Mouse (Mus musculus): ENCODE results near the gene Rab3a. TPM values are rescaled to one million over a fixed set of nuclear protein-coding genes. Genes with fewer than 3 reads are reported as not detected.

Rab3a gene
- polyA plus RNA-seq, 1 experiment from 2014 or later: 22.0 TPM

DNA sequence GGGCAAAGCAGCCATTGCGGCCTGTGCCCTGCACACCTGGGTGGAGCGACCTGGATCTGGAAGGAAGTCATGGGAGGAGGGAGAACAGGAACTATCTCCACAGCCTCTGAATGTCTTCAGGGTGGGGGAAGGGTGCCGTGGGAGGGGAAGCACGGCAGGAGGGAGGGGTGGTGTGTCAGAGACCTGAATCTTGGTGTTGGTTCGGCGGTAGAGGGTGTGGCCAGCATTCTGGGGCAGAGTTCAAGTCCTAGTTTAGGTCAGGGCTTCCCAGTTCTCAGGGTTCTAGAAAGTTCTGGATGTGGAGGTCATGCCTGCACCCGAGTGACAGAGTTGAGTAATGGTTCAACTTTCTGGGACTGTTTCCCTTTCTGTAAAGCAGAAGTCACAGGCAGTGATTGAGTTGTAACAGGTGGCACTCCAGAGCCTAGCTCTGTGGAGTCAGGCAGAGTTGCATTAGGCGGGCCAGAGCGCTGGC lies 34.6 kb upstream of the Rab3a start:
- no peak overlapping the region for H3K9ac ChIP-seq (replicated peaks; ENCODE audit: low read length)
- no peak for ATAC-seq (ENCODE audit: low FRiP score, low TSS enrichment)
- H3K36me3 ChIP-seq (ENCODE audit: insufficient read depth, low read length): no peaks in the 10 kb centered on the region
- no peak overlapping the region for H3K4me2 ChIP-seq (replicated peaks; ENCODE audit: low read depth, low read length)
- no peaks in the 10 kb centered on the region for H3K27me3 ChIP-seq (ENCODE audit: insufficient read depth, low read length)
- no peaks in the 10 kb centered on the region for H3K9me3 ChIP-seq (ENCODE audit: low read length)
- 56% methylated on average over 9 of the region's 9 CpGs for WGBS
- no peak overlapping the region for H3K27ac ChIP-seq (ENCODE audit: low read length)
- no peak overlapping the region for H3K4me3 ChIP-seq (ENCODE audit: low read length)
- peaks cover 14% of the 10 kb centered on the region for H3K4me1 ChIP-seq (ENCODE audit: insufficient read depth, low read length)

DNA sequence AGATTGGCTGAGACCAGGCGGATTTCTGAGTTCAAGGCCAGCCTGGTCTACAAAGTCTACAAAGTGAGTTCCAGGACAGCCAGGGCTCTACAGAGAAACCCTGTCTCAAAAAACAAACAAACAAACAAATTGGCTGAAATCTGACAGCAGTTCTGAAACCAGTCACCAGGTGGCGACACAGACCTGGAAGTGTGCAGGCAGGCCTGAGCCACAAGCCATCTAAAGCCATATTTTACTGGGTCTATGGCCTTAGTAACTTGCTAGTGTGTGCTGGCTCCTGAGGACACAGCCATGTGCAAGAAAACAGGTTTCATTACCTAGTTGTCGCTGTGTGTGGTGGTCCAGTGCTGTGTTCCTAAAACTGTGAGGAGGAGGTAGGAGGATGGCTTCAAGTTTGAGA lies 33.7 kb upstream of the Rab3a start:
- ATAC-seq (ENCODE audit: low FRiP score, low TSS enrichment): 0 out of 2 replicates have a peak, but pooled peaks have one; percentile 17
- Histone ChIP-seq H3K27ac (ENCODE audit: low read length) (no peak overlapping the region), H3K9ac (replicated peaks; ENCODE audit: low read length) (no peak overlapping the region), H3K4me1 (ENCODE audit: insufficient read depth, low read length) (peaks cover 18% of the 10 kb centered on the region), H3K4me3 (ENCODE audit: low read length) (no peak overlapping the region), H3K36me3 (ENCODE audit: insufficient read depth, low read length) (no peaks in the 10 kb centered on the region), H3K4me2 (replicated peaks; ENCODE audit: low read depth, low read length) (no peak overlapping the region), H3K9me3 (ENCODE audit: low read length) (no peaks in the 10 kb centered on the region), H3K27me3 (ENCODE audit: insufficient read depth, low read length) (no peaks in the 10 kb centered on the region)
- 5% methylated on average over 3 of the region's 3 CpGs for WGBS

DNA sequence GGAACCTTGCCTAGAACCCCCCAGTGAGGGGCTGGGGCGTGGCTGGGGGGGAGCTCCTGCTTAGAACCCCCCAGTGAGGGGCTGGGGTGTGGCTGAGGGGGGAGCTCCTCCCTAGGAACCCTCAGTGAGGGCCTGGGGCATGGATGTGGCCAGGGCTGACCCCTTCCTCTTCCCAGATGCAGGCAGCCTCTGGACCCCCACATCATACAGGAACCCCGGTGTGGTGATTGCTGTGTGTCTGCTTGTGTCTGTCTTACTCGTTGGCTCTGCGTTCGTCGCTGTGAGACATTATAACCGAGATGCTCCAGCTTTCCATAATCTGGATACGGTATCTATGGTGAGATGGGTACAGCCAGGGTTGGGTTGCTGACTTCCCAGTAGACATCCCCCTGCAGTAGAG lies 32.9 kb upstream of the Rab3a start:
- no peak overlapping the region for H3K4me3 ChIP-seq (ENCODE audit: low read length)
- H3K27me3 ChIP-seq (ENCODE audit: insufficient read depth, low read length): no peaks in the 10 kb centered on the region
- H3K27ac ChIP-seq (ENCODE audit: low read length): no peak overlapping the region
- H3K4me2 ChIP-seq (replicated peaks; ENCODE audit: low read depth, low read length): no peak overlapping the region
- WGBS: 85% methylated on average over 8 of the region's 8 CpGs
- H3K4me1 ChIP-seq (ENCODE audit: insufficient read depth, low read length): peaks cover 18% of the 10 kb centered on the region
- no peaks in the 10 kb centered on the region for H3K9me3 ChIP-seq (ENCODE audit: low read length)
- no peak for ATAC-seq (ENCODE audit: low FRiP score, low TSS enrichment)
- 0 out of 2 replicates have a peak overlapping the region, but pooled peaks have one; percentile 26 for H3K9ac ChIP-seq (replicated peaks; ENCODE audit: low read length)
- H3K36me3 ChIP-seq (ENCODE audit: insufficient read depth, low read length): no peaks in the 10 kb centered on the region

DNA sequence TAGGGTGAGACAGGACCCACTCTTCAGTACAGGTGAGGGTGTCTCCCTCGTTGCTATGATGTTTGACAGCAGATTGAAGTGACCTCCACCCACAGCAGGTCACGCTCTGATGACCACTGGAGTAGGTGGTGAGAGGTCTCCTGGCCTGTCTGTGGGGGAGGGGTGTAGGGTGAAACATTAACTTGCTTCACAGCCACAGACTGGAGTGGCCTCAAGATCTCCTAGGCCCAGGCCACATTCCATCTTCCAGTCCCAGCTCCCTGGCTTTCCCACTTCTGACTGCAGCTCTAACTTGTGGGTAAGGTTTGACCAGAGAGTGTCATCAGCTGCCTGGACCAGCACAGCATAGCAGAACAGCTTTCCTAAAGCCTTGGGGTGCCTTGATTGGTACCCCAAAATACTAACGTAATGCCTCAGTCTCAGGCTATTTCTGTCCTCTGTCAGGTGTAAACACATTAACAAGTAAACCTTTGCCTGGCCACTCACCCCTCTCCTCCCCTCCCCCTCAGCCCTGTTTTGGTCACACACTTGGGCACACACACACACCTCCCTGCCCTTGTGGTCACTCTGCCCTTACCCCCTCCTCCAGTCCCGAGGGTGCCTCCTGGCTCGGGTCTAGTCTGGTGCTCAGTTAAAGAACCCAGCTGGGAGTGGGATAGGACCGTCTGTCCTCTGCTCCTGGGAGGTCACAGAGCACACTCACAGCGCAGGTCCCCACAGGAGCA lies 30.8 kb upstream of the Rab3a start, which contains the start of gene Pde4c:
Pde4c (plus strand) TSS at position 235 of the 725 bp plus-strand sequence.
- Histone ChIP-seq H3K27ac (ENCODE audit: low read length) (peak within 1 kb of the TSS; percentile 94), H3K36me3 (ENCODE audit: insufficient read depth, low read length) (no peaks in the 10 kb centered on the region), H3K9ac (replicated peaks; ENCODE audit: low read length) (peak within 1 kb of the TSS; percentile 55), H3K4me1 (ENCODE audit: insufficient read depth, low read length) (peaks cover 18% of the 10 kb centered on the region), H3K4me3 (ENCODE audit: low read length) (peak within 1 kb of the TSS; percentile 19), H3K27me3 (ENCODE audit: insufficient read depth, low read length) (peaks cover 4% of the 10 kb centered on the region; the same call in 1 of the 2 replicates), H3K4me2 (replicated peaks; ENCODE audit: low read depth, low read length) (peak within 1 kb of the TSS; percentile 37), H3K9me3 (ENCODE audit: low read length) (no peaks in the 10 kb centered on the region)
- ATAC-seq (ENCODE audit: low FRiP score, low TSS enrichment): peak; percentile 91
- WGBS: 32% methylated on average over 7 of the region's 7 CpGs

DNA sequence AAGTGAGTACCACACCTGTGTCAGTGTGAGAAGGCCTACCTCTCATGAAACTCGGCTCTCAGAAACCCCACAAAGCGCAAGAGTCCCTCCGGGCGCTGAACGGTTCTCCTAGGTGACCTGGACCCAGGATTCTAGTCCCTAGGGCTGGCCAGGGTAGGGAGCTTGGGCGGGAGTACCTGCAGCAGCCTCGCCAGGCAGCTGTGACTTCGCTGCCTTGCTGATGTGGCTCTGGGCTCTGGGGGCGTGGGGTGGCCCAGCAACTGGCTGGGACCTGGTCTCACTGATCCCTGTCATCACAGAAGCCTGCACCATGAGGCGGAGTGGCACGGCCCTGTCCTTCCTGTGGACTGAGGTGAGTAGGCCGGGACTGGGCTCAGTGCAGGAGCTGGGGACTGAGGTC lies 30.3 kb upstream of the Rab3a start:
- peak overlapping the region; percentile 19 for H3K4me3 ChIP-seq (ENCODE audit: low read length)
- peaks cover 5% of the 10 kb centered on the region; the same call in 1 of the 2 replicates for H3K27me3 ChIP-seq (ENCODE audit: insufficient read depth, low read length)
- peak overlapping the region; percentile 55 for H3K9ac ChIP-seq (replicated peaks; ENCODE audit: low read length)
- peaks cover 18% of the 10 kb centered on the region for H3K4me1 ChIP-seq (ENCODE audit: insufficient read depth, low read length)
- H3K9me3 ChIP-seq (ENCODE audit: low read length): no peaks in the 10 kb centered on the region
- H3K27ac ChIP-seq (ENCODE audit: low read length): peak overlapping the region; percentile 94
- no peaks in the 10 kb centered on the region for H3K36me3 ChIP-seq (ENCODE audit: insufficient read depth, low read length)
- peak; percentile 13; the same call in 1 of the 2 replicates for ATAC-seq (ENCODE audit: low FRiP score, low TSS enrichment)
- WGBS: 62% methylated on average over 12 of the region's 12 CpGs
- peak overlapping the region; percentile 35 for H3K4me2 ChIP-seq (replicated peaks; ENCODE audit: low read depth, low read length)

DNA sequence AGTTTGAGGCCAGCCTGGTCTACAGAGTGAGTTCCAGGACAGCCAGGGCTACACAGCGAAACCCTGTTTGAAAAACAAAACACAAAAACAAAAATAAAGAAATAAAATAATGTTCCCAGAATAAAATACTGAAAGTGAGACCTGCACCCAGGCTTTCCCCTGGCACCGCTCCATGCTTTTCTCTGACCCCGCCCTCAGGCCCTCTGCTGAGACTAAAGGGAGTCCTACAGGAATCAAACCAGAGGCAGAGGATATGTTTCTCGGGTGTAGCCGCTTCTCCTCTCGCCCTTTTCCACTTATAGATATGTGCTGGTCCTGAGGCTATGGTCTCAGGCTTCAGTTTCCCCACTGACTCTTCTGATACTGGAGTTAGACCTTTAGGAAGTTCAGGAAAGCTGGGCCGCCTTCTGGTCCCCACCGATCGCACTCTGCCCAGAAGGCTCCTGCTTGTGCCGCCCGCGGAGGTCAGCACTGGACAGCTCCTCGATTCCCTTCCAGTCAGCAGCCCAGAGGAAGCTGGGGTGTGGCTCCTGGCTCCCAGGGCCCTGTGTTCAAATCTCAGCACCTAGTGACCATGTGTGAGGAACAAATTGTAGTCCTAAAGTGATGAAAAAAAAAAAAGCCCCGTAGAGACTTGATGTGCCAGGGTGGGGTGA lies 28.6 kb upstream of the Rab3a start:
- no peak overlapping the region for H3K9ac ChIP-seq (replicated peaks; ENCODE audit: low read length)
- peaks cover 23% of the 10 kb centered on the region for H3K4me1 ChIP-seq (ENCODE audit: insufficient read depth, low read length)
- ATAC-seq (ENCODE audit: low FRiP score, low TSS enrichment): no peak
- peaks cover 5% of the 10 kb centered on the region; the same call in 1 of the 2 replicates for H3K27me3 ChIP-seq (ENCODE audit: insufficient read depth, low read length)
- H3K4me3 ChIP-seq (ENCODE audit: low read length): no peak overlapping the region
- H3K36me3 ChIP-seq (ENCODE audit: insufficient read depth, low read length): no peaks in the 10 kb centered on the region
- WGBS: 26% methylated on average over 14 of the region's 14 CpGs
- H3K4me2 ChIP-seq (replicated peaks; ENCODE audit: low read depth, low read length): no peak overlapping the region
- H3K9me3 ChIP-seq (ENCODE audit: low read length): no peaks in the 10 kb centered on the region
- no peak overlapping the region for H3K27ac ChIP-seq (ENCODE audit: low read length)

DNA sequence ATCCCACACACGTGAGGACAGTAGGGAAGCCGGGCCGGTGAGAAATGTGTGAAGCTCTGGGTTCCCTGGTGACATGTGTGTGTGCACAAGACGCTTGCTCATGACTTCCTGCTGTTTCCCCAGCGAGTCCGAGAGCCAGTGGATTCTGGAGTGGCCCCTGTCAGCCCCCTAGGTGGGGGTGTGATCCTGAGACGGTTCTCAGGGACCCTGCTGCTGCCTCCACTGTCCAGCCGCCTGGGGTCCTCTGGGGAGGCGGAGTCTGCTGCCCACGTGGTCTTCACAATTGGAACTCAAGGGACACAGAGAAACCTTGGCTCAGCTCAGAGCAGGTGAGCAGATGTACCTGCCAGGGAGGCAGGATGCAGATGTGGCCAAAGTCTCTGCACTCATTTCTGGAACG lies 27.8 kb upstream of the Rab3a start:
- Histone ChIP-seq H3K27me3 (ENCODE audit: insufficient read depth, low read length) (peaks cover 5% of the 10 kb centered on the region; the same call in 1 of the 2 replicates), H3K27ac (ENCODE audit: low read length) (no peak overlapping the region), H3K9me3 (ENCODE audit: low read length) (no peaks in the 10 kb centered on the region), H3K36me3 (ENCODE audit: insufficient read depth, low read length) (no peaks in the 10 kb centered on the region), H3K4me1 (ENCODE audit: insufficient read depth, low read length) (peaks cover 23% of the 10 kb centered on the region), H3K4me3 (ENCODE audit: low read length) (no peak overlapping the region), H3K9ac (replicated peaks; ENCODE audit: low read length) (no peak overlapping the region), H3K4me2 (replicated peaks; ENCODE audit: low read depth, low read length) (no peak overlapping the region)
- no peak for ATAC-seq (ENCODE audit: low FRiP score, low TSS enrichment)
- WGBS: 43% methylated on average over 11 of the region's 11 CpGs

DNA sequence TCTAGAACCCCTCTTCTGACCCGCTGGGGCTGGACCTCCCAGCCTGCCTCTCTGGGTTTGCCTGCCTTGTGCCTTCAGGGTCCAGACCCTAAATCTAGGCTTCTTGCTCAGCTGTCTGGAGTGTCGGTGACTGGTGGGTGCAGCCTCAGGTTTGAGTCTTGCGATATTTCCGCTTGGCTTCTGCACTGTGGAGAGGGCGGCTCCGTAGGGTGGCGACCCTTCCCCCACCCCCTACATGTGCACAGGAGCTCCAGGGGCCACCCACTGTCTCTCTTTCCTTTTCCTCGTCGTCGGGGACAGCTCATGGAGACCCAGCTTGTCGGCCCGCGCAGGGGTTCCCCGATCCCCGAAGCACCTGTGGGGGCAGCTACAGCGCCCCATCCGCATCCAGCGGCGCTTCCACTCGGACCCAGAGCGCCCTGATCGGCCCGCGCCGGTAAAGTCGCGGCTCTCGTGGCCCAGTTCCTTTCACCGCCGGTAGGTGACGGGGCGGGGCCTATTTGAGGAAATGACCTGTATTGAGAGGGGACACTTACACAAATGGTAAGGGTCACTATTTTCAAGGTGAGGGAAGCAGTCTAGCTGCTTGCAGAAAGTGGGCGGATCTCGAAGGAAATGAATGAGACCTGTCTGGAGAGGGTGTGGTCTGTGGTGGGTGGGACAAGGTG lies 24.5 kb upstream of the Rab3a start:
- peak overlapping the region; percentile 53 for H3K9ac ChIP-seq (replicated peaks; ENCODE audit: low read length)
- peak overlapping the region; percentile 41 for H3K4me3 ChIP-seq (ENCODE audit: low read length)
- WGBS: 3% methylated on average over 34 of the region's 34 CpGs
- peak; percentile 69 for ATAC-seq (ENCODE audit: low FRiP score, low TSS enrichment)
- no peaks in the 10 kb centered on the region for H3K9me3 ChIP-seq (ENCODE audit: low read length)
- peaks cover 9% of the 10 kb centered on the region; the same call in 1 of the 2 replicates for H3K4me1 ChIP-seq (ENCODE audit: insufficient read depth, low read length)
- H3K36me3 ChIP-seq (ENCODE audit: insufficient read depth, low read length): no peaks in the 10 kb centered on the region
- peak overlapping the region; percentile 60 for H3K4me2 ChIP-seq (replicated peaks; ENCODE audit: low read depth, low read length)
- H3K27ac ChIP-seq (ENCODE audit: low read length): no peak overlapping the region
- peaks cover 5% of the 10 kb centered on the region; the same call in 1 of the 2 replicates for H3K27me3 ChIP-seq (ENCODE audit: insufficient read depth, low read length)

DNA sequence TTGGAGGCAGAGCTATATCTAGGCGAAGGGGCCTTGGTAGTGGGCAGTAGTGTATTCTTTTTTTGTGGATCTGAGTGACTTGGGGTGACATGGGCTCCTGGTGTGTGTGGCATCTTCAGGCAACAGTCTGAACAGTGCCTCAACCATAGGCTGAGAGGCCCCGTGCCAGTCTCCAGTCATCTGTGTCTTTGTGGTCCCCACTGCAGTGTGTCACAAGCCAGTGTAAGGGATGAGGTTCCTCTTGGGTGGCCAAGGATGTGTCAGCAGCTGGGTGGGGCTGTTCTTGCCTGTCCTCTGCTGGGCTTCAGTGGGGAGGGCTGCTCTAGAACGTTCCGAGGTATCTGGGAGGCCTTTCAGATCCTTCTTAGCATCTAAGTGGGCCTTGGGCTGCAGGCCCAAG lies 23.5 kb upstream of the Rab3a start:
- Histone ChIP-seq H3K9me3 (ENCODE audit: low read length) (no peaks in the 10 kb centered on the region), H3K4me3 (ENCODE audit: low read length) (no peak overlapping the region), H3K4me1 (ENCODE audit: insufficient read depth, low read length) (0 out of 2 replicates have a peak, but pooled peaks cover 6% of the 10 kb centered on the region), H3K36me3 (ENCODE audit: insufficient read depth, low read length) (no peaks in the 10 kb centered on the region), H3K9ac (replicated peaks; ENCODE audit: low read length) (no peak overlapping the region), H3K27me3 (ENCODE audit: insufficient read depth, low read length) (peaks cover 7% of the 10 kb centered on the region; the same call in 1 of the 2 replicates), H3K27ac (ENCODE audit: low read length) (no peak overlapping the region), H3K4me2 (replicated peaks; ENCODE audit: low read depth, low read length) (no peak overlapping the region)
- ATAC-seq (ENCODE audit: low FRiP score, low TSS enrichment): no peak
- WGBS: 75% methylated on average over 4 of the region's 4 CpGs

Measured in kidney, embryonic 16.5 days (tissue).